Mouse (Mus musculus): ENCODE measurements around the gene Galnt7.

- TF ChIP-seq EP300 (IDR thresholded peaks at IDR 0.05; ENCODE audit: low read depth) (no peak), CTCF (IDR thresholded peaks at IDR 0.05; ENCODE audit: low read depth) (no peak)
These were observed at the start of gene Galnt7 for GRCm38 (mm10) chr8:57652456-57653055.
